Mouse (Mus musculus) forebrain, embryonic 12.5 days (tissue): Measurements from ENCODE around the gene Gipc2. TPM values are rescaled to one million over a fixed set of nuclear protein-coding genes. Genes with fewer than 3 reads are reported as not detected.
A peak's percentile ranks its signal among the peaks of the same experiment; 100 is the strongest.
"Not testable (repeated sequence)": the region's sequence is repeated elsewhere in the genome, so short reads cannot be mapped to it uniquely, and the experiment has no call there.

Experiments
- ATAC-seq: fragments of 200-750 bp; cut with Nextera tagmentation; 2 replicates; pipeline ENCODE4 v1.8.0; 2017; ENCODE audit warnings: moderate TSS enrichment; ENCODE audit not compliant: low FRiP score
- H3K27ac ChIP-seq: fragments of 300-500 bp; sonication (generic); 2 replicates; pipeline ENCODE4 v1.5.1; 2016; ENCODE audit warnings: mild to moderate bottlenecking
- H3K27me3 ChIP-seq: fragments of 300-500 bp; sonication (generic); 2 replicates; pipeline ENCODE4 v1.6.1; 2016; ENCODE audit warnings: mild to moderate bottlenecking
- H3K36me3 ChIP-seq: fragments of 300-500 bp; sonication (generic); replicated peaks from 2 replicates; pipeline ENCODE4 v1.6.1; 2016; ENCODE audit warnings: mild to moderate bottlenecking
- H3K4me1 ChIP-seq: fragments of 300-500 bp; sonication (generic); 2 replicates; pipeline ENCODE4 v1.6.1; 2016
- H3K4me2 ChIP-seq: fragments of 300-500 bp; sonication (generic); 2 replicates; pipeline ENCODE4 v1.6.1; 2016; ENCODE audit warnings: mild to moderate bottlenecking, moderate library complexity
- H3K4me3 ChIP-seq: fragments of 300-500 bp; sonication (generic); replicated peaks from 2 replicates; pipeline ENCODE4 v1.5.1; 2016; ENCODE audit warnings: mild to moderate bottlenecking
- H3K9ac ChIP-seq: fragments of 300-500 bp; sonication (generic); 2 replicates; pipeline ENCODE4 v1.6.1; 2016; ENCODE audit warnings: mild to moderate bottlenecking
- H3K9me3 ChIP-seq: fragments of 300-500 bp; sonication (generic); 2 replicates; pipeline ENCODE4 v1.6.1; 2016
- WGBS: fragments of 180-500 bp; shearing (Covaris S2); methylation state at CpG from one replicate; pipeline ENCODE4 v1.1.7; 2016; 5-methylcytosine and 5-hydroxymethylcytosine counted together
- polyA plus RNA-seq: library from polyadenylated mRNA; unstranded; fragments of >200 nt; fragmentation: Nextera tagmentation; extraction: Ambion mirVana; gene quantifications from 2 replicates; pipeline ENCODE4 v1.2.1, GENCODE M21; 2016

The Gipc2 gene
- polyA plus RNA-seq, 1 experiment from 2014 or later, result 1.4 TPM

- H3K4me3 ChIP-seq, result no peak overlapping the region
- no peaks in the 10 kb centered on the region for H3K27me3 ChIP-seq
- H3K36me3 ChIP-seq, result peaks cover 8% of the 10 kb centered on the region
- no peak overlapping the region for H3K9ac ChIP-seq
- no peaks in the 10 kb centered on the region for H3K4me1 ChIP-seq
- no peaks in the 10 kb centered on the region for H3K9me3 ChIP-seq
- H3K27ac ChIP-seq, result no peak overlapping the region
- no peak overlapping the region for H3K4me2 ChIP-seq
- no peak for ATAC-seq
These were observed 36.9 kb upstream of the Gipc2 start for GRCm38 (mm10) chr3:152202942-152203341.

GRCm38 (mm10) chr3:152201651-152202050 is 35.6 kb upstream of the Gipc2 start:
- ATAC-seq, result no peak
- WGBS, result 94% methylated on average over 2 of the region's 2 CpGs
- no peaks in the 10 kb centered on the region for H3K27me3 ChIP-seq
- H3K36me3 ChIP-seq, result no peaks in the 10 kb centered on the region
- H3K4me3 ChIP-seq, result no peak overlapping the region
- no peaks in the 10 kb centered on the region for H3K4me1 ChIP-seq
- H3K9ac ChIP-seq, result no peak overlapping the region
- no peak overlapping the region for H3K4me2 ChIP-seq
- no peak overlapping the region for H3K27ac ChIP-seq
- no peaks in the 10 kb centered on the region for H3K9me3 ChIP-seq

GRCm38 (mm10) chr3:152201181-152201580 is 35.2 kb upstream of the Gipc2 start:
- 93% methylated on average over 3 of the region's 3 CpGs for WGBS
- Histone ChIP-seq H3K9ac (no peak overlapping the region), H3K4me2 (no peak overlapping the region), H3K4me3 (no peak overlapping the region), H3K27me3 (no peaks in the 10 kb centered on the region), H3K27ac (no peak overlapping the region), H3K4me1 (no peaks in the 10 kb centered on the region), H3K9me3 (no peaks in the 10 kb centered on the region), H3K36me3 (no peaks in the 10 kb centered on the region)
- no peak for ATAC-seq

- H3K36me3 ChIP-seq, result no peaks in the 10 kb centered on the region
- H3K4me1 ChIP-seq, result no peaks in the 10 kb centered on the region
- no peaks in the 10 kb centered on the region for H3K9me3 ChIP-seq
- no peak overlapping the region for H3K9ac ChIP-seq
- no peaks in the 10 kb centered on the region for H3K27me3 ChIP-seq
- no peak overlapping the region for H3K27ac ChIP-seq
- 64% methylated on average over 3 of the region's 3 CpGs for WGBS
- H3K4me3 ChIP-seq, result no peak overlapping the region
- H3K4me2 ChIP-seq, result no peak overlapping the region
- no peak for ATAC-seq
These were observed 33.1 kb upstream of the Gipc2 start for GRCm38 (mm10) chr3:152199125-152199524.

GRCm38 (mm10) chr3:152197246-152197645 is 31.2 kb upstream of the Gipc2 start:
- WGBS, result 35% methylated on average over 2 of the region's 2 CpGs

GRCm38 (mm10) chr3:152193635-152194097 is 27.6 kb upstream of the Gipc2 start:
- Histone ChIP-seq H3K27ac (peak overlapping the region; percentile 68), H3K4me3 (peak overlapping the region; percentile 43), H3K4me2 (peak overlapping the region; percentile 64), H3K9me3 (no peaks in the 10 kb centered on the region), H3K4me1 (peaks cover 16% of the 10 kb centered on the region), H3K9ac (peak overlapping the region; percentile 49), H3K36me3 (no peaks in the 10 kb centered on the region), H3K27me3 (no peaks in the 10 kb centered on the region)
- ATAC-seq, result peak; percentile 96
- WGBS, result under 1% methylated on average over 17 of the region's 17 CpGs

More at GRCm38 (mm10) chr3:152197246-152197645, 31.2 kb upstream of the Gipc2 start:
- not testable (repeated sequence) for H3K4me2 ChIP-seq, ATAC-seq, H3K4me1 ChIP-seq, H3K36me3 ChIP-seq, H3K27me3 ChIP-seq, H3K9ac ChIP-seq, H3K4me3 ChIP-seq, H3K9me3 ChIP-seq, H3K27ac ChIP-seq

GRCm38 (mm10) chr3:152193177-152193576 is 27.1 kb upstream of the Gipc2 start:
- Histone ChIP-seq H3K27me3 (no peaks in the 10 kb centered on the region), H3K36me3 (no peaks in the 10 kb centered on the region), H3K4me1 (peaks cover 16% of the 10 kb centered on the region), H3K4me2 (peak overlapping the region; percentile 64), H3K27ac (peak overlapping the region; percentile 68), H3K4me3 (peak overlapping the region; percentile 43), H3K9ac (peak overlapping the region; percentile 49), H3K9me3 (no peaks in the 10 kb centered on the region)
- 16% methylated on average over 7 of the region's 7 CpGs for WGBS
- ATAC-seq, result no peak

GRCm38 (mm10) chr3:152192238-152192931 is 26.4 kb upstream of the Gipc2 start:
- H3K36me3 ChIP-seq, result no peaks in the 10 kb centered on the region
- H3K9ac ChIP-seq, result 0 out of 2 replicates have a peak overlapping the region, but pooled peaks have one; percentile 21
- 47% methylated on average over 10 of the region's 11 CpGs for WGBS
- H3K4me1 ChIP-seq, result peaks cover 16% of the 10 kb centered on the region
- no peak overlapping the region for H3K27ac ChIP-seq
- no peaks in the 10 kb centered on the region for H3K9me3 ChIP-seq
- H3K27me3 ChIP-seq, result no peaks in the 10 kb centered on the region
- peak overlapping the region; percentile 46 for H3K4me2 ChIP-seq
- H3K4me3 ChIP-seq, result peak overlapping the region; percentile 32
- no peak for ATAC-seq

GRCm38 (mm10) chr3:152191791-152192237 is 25.8 kb upstream of the Gipc2 start:
- Histone ChIP-seq H3K27me3 (no peaks in the 10 kb centered on the region), H3K4me3 (peak overlapping the region; percentile 32), H3K4me2 (peak overlapping the region; percentile 46), H3K27ac (no peak overlapping the region), H3K4me1 (peaks cover 16% of the 10 kb centered on the region), H3K36me3 (no peaks in the 10 kb centered on the region), H3K9me3 (no peaks in the 10 kb centered on the region), H3K9ac (0 out of 2 replicates have a peak overlapping the region, but pooled peaks have one; percentile 21)
- peak; percentile 24; the same call in 1 of the 2 replicates for ATAC-seq
- 41% methylated on average over 6 of the region's 6 CpGs for WGBS

GRCm38 (mm10) chr3:152190679-152191477 is 24.8 kb upstream of the Gipc2 start:
- H3K9me3 ChIP-seq, result no peaks in the 10 kb centered on the region
- 0 out of 2 replicates have a peak, but pooled peaks cover 1% of the 10 kb centered on the region for H3K36me3 ChIP-seq
- no peak overlapping the region for H3K27ac ChIP-seq
- H3K4me3 ChIP-seq, result no peak overlapping the region
- 86% methylated on average over 9 of the region's 9 CpGs for WGBS
- no peak for ATAC-seq
- peaks cover 16% of the 10 kb centered on the region for H3K4me1 ChIP-seq
- H3K27me3 ChIP-seq, result no peaks in the 10 kb centered on the region
- peak overlapping the region; percentile 21; the same call in 1 of the 2 replicates for H3K4me2 ChIP-seq
- H3K9ac ChIP-seq, result no peak overlapping the region

- H3K9me3 ChIP-seq, result no peaks in the 10 kb centered on the region
- H3K4me3 ChIP-seq, result no peak overlapping the region
- H3K4me2 ChIP-seq, result no peak overlapping the region
- 84% methylated on average over 4 of the region's 4 CpGs for WGBS
- H3K27me3 ChIP-seq, result no peaks in the 10 kb centered on the region
- ATAC-seq, result no peak
- no peak overlapping the region for H3K27ac ChIP-seq
- H3K36me3 ChIP-seq, result peaks cover 6% of the 10 kb centered on the region; the same call in 1 of the 2 replicates
- H3K4me1 ChIP-seq, result peaks cover 16% of the 10 kb centered on the region
- no peak overlapping the region for H3K9ac ChIP-seq
These were observed 23.3 kb upstream of the Gipc2 start for GRCm38 (mm10) chr3:152189306-152189705.

- WGBS, result 90% methylated on average over 6 of the region's 6 CpGs
- no peak for ATAC-seq
These were observed 20.1 kb upstream of the Gipc2 start for GRCm38 (mm10) chr3:152186106-152186505.

More at GRCm38 (mm10) chr3:152186106-152186505, 20.1 kb upstream of the Gipc2 start:
- Histone ChIP-seq H3K27ac (no peak overlapping the region), H3K4me2 (no peak overlapping the region), H3K27me3 (no peaks in the 10 kb centered on the region), H3K4me3 (no peak overlapping the region), H3K36me3 (peaks cover 6% of the 10 kb centered on the region; the same call in 1 of the 2 replicates), H3K9me3 (no peaks in the 10 kb centered on the region), H3K9ac (no peak overlapping the region), H3K4me1 (peaks cover 6% of the 10 kb centered on the region)
